Mouse (Mus musculus) MEL (cell line): ENCODE measurements around the gene Tnfsf14. TPM values are rescaled to one million over a fixed set of nuclear protein-coding genes. Genes with fewer than 3 reads are reported as not detected.

Source experiments
- DNase-seq: peaks from one replicate; pipeline ENCODE4 v3.0.0; 2011; ENCODE audit warnings: low read depth, low spot score
- H3K27ac ChIP-seq: 2 replicates; pipeline ENCODE4 v1.5.1; 2012; ENCODE audit warnings: low read depth, mild to moderate bottlenecking, control low read depth, low read length, moderate library complexity; ENCODE audit not compliant: control insufficient read depth
- H3K27me3 ChIP-seq, 2 experiments: fragments of 150-350 bp in 1 of 2; sonication (generic) in 1 of 2; 2 replicates each; pipeline ENCODE4 v1.6.1; 2012; ENCODE audit warnings: low read length in 2 of 2, mild to moderate bottlenecking in 2 of 2, improper control_type of control experiment in 1 of 2, moderate library complexity in 1 of 2; ENCODE audit not compliant: insufficient read depth in 2 of 2, control insufficient read depth in 1 of 2
- H3K36me3 ChIP-seq, 2 experiments: 2 replicates each; pipeline ENCODE4 v1.6.1; 2012 to 2014; ENCODE audit warnings: low read length in 2 of 2, improper control_type of control experiment in 1 of 2, inconsistent platforms in 1 of 2, mild to moderate bottlenecking in 1 of 2; ENCODE audit not compliant: insufficient read depth in 2 of 2, control insufficient read depth in 1 of 2
- H3K4me1 ChIP-seq, 2 experiments: fragments of 150-350 bp in 1 of 2; sonication (generic) in 1 of 2; 2 replicates each; pipeline ENCODE4 v1.6.1; 2012; ENCODE audit warnings: low read length in 2 of 2, improper control_type of control experiment in 1 of 2, mild to moderate bottlenecking in 1 of 2; ENCODE audit not compliant: insufficient read depth in 2 of 2, control insufficient read depth in 1 of 2
- H3K4me3 ChIP-seq, 2 experiments: fragments of 150-350 bp in 1 of 2; sonication (generic) in 1 of 2; 2 replicates each; pipeline ENCODE4 v1.5.1; 2012; ENCODE audit warnings: low read depth in 2 of 2, low read length in 2 of 2, mild to moderate bottlenecking in 2 of 2, moderate library complexity in 2 of 2, control low read depth in 1 of 2, improper control_type of control experiment in 1 of 2; ENCODE audit not compliant: control insufficient read depth in 1 of 2, insufficient read depth in 1 of 2
- H3K79me2 ChIP-seq: 2 replicates; pipeline ENCODE4 v1.6.1; 2012; ENCODE audit warnings: mild to moderate bottlenecking, low read length, moderate library complexity; ENCODE audit not compliant: control insufficient read depth, poor library complexity, insufficient read depth
- H3K9ac ChIP-seq: 2 replicates; pipeline ENCODE4 v1.6.1; 2012; ENCODE audit warnings: low read depth, mild to moderate bottlenecking, control low read depth, low read length, moderate library complexity; ENCODE audit not compliant: control insufficient read depth, poor library complexity, severe bottlenecking
- H3K9me3 ChIP-seq: fragments of 150-350 bp; sonication (generic); replicated peaks from 2 replicates; pipeline ENCODE4 v1.6.1; 2012; ENCODE audit warnings: mild to moderate bottlenecking, low read length, improper control_type of control experiment, moderate library complexity; ENCODE audit not compliant: insufficient read depth
- CHD1 ChIP-seq: IDR thresholded peaks from 2 replicates; pipeline ENCODE4 v1.6.1; 2012; ENCODE audit warnings: low read depth, mild to moderate bottlenecking, inconsistent platforms, low read length, improper control_type of control experiment
- CHD2 ChIP-seq: IDR thresholded peaks from 2 replicates; pipeline ENCODE4 v1.6.1; 2011; ENCODE audit warnings: low read length, improper control_type of control experiment
- CTCF ChIP-seq, 3 experiments: IDR thresholded peaks in 2 of 3; conservative IDR thresholded peaks in 1 of 3; 2 replicates each; pipeline ENCODE4 v1.5.1; 2011 to 2012; ENCODE audit warnings: low read length in 3 of 3, low read depth in 2 of 3, mild to moderate bottlenecking in 2 of 3, improper control_type of control experiment in 1 of 3, inconsistent platforms in 1 of 3, mixed read lengths in 1 of 3, moderate library complexity in 1 of 3; ENCODE audit not compliant: control insufficient read depth in 1 of 3, insufficient read depth in 1 of 3, poor library complexity in 1 of 3, severe bottlenecking in 1 of 3
- EP300 ChIP-seq, 2 experiments: IDR thresholded peaks; 2 replicates each; pipeline ENCODE4 v1.6.1; 2011; ENCODE audit warnings: improper control_type of control experiment in 2 of 2, low read length in 2 of 2, low read depth in 1 of 2, mild to moderate bottlenecking in 1 of 2
- GABPA ChIP-seq: IDR thresholded peaks from 2 replicates; pipeline ENCODE4 v1.6.1; 2012; ENCODE audit warnings: low read depth, mild to moderate bottlenecking, inconsistent platforms, low read length, improper control_type of control experiment, moderate library complexity
- GATA1 ChIP-seq: IDR thresholded peaks from 2 replicates; pipeline ENCODE4 v1.6.1; 2011; ENCODE audit warnings: low read depth, low read length, improper control_type of control experiment
- HCFC1 ChIP-seq: IDR thresholded peaks from 2 replicates; pipeline ENCODE4 v1.6.1; 2012; ENCODE audit warnings: low read depth, mild to moderate bottlenecking, inconsistent platforms, low read length, improper control_type of control experiment, moderate library complexity
- JUND ChIP-seq: IDR thresholded peaks from 2 replicates; pipeline ENCODE4 v1.6.1; 2011; ENCODE audit warnings: low read depth, mild to moderate bottlenecking, improper control_type of control experiment, low read length
- KAT2A ChIP-seq: conservative IDR thresholded peaks from 2 replicates; pipeline ENCODE4 v1.6.1; 2012; ENCODE audit warnings: low read depth, low read length, improper control_type of control experiment, inconsistent platforms
- MAFK ChIP-seq: IDR thresholded peaks from 2 replicates; pipeline ENCODE4 v1.6.1; 2011; ENCODE audit warnings: low read depth, mild to moderate bottlenecking, low read length, improper control_type of control experiment, borderline replicate concordance
- MAX ChIP-seq: IDR thresholded peaks from 2 replicates; pipeline ENCODE4 v1.6.1; 2011; ENCODE audit warnings: low read length, improper control_type of control experiment
- MEF2A ChIP-seq: IDR thresholded peaks from 2 replicates; pipeline ENCODE4 v1.6.1; 2014; ENCODE audit warnings: low read depth, mild to moderate bottlenecking, inconsistent platforms, low read length, improper control_type of control experiment; ENCODE audit not compliant: poor library complexity, insufficient replicate concordance, severe bottlenecking; ENCODE audit errors: extremely low read depth
- MXI1 ChIP-seq: IDR thresholded peaks from 2 replicates; pipeline ENCODE4 v1.6.1; 2011; ENCODE audit warnings: mild to moderate bottlenecking, low read depth, low read length, improper control_type of control experiment
- MYB ChIP-seq: IDR thresholded peaks from 2 replicates; pipeline ENCODE4 v1.6.1; 2011; ENCODE audit warnings: mild to moderate bottlenecking, low read depth, low read length, improper control_type of control experiment
- NRF1 ChIP-seq: IDR thresholded peaks from 2 replicates; pipeline ENCODE4 v1.6.1; 2014; ENCODE audit warnings: low read depth, mild to moderate bottlenecking, inconsistent platforms, low read length, improper control_type of control experiment, moderate library complexity; ENCODE audit not compliant: poor library complexity, insufficient read depth, severe bottlenecking
- POLR2A ChIP-seq, 2 experiments: IDR thresholded peaks; 2 replicates each; pipeline ENCODE4 v1.6.1; 2011 to 2012; ENCODE audit warnings: low read length in 2 of 2, mild to moderate bottlenecking in 2 of 2, control low read depth in 1 of 2, improper control_type of control experiment in 1 of 2, low read depth in 1 of 2, moderate library complexity in 1 of 2; ENCODE audit not compliant: control insufficient read depth in 1 of 2, insufficient read depth in 1 of 2, poor library complexity in 1 of 2
- POLR2AphosphoS2 ChIP-seq: IDR thresholded peaks from 2 replicates; pipeline ENCODE4 v1.6.1; 2011; ENCODE audit warnings: low read length, improper control_type of control experiment
- POLR2AphosphoS5 ChIP-seq: IDR thresholded peaks from 2 replicates; pipeline ENCODE4 v1.6.1; 2012; ENCODE audit warnings: low read depth, borderline replicate concordance, mild to moderate bottlenecking, inconsistent platforms, low read length, moderate library complexity, mixed read lengths
- RCOR1 ChIP-seq: IDR thresholded peaks from 2 replicates; pipeline ENCODE4 v1.6.1; 2012; ENCODE audit warnings: low read depth, mild to moderate bottlenecking, inconsistent platforms, low read length, improper control_type of control experiment
- SIN3A ChIP-seq: IDR thresholded peaks from 2 replicates; pipeline ENCODE4 v1.6.1; 2012; ENCODE audit warnings: low read length, improper control_type of control experiment, inconsistent platforms
- SMC3 ChIP-seq: IDR thresholded peaks from 2 replicates; pipeline ENCODE4 v1.6.1; 2011; ENCODE audit warnings: low read depth, low read length, improper control_type of control experiment
- TBP ChIP-seq: IDR thresholded peaks from 2 replicates; pipeline ENCODE4 v1.8.0; 2011; ENCODE audit warnings: low read depth, low read length, improper control_type of control experiment
- USF1 ChIP-seq: IDR thresholded peaks from 2 replicates; pipeline ENCODE4 v1.6.1; 2014; ENCODE audit warnings: low read depth, mild to moderate bottlenecking, inconsistent platforms, low read length, improper control_type of control experiment, moderate library complexity
- USF2 ChIP-seq, 2 experiments: IDR thresholded peaks; 2 replicates each; pipeline ENCODE4 v1.6.1; 2011 to 2012; ENCODE audit warnings: improper control_type of control experiment in 2 of 2, low read length in 2 of 2, borderline replicate concordance in 1 of 2, inconsistent platforms in 1 of 2, low read depth in 1 of 2, mild to moderate bottlenecking in 1 of 2; ENCODE audit not compliant: insufficient read depth in 1 of 2
- ZC3H11A ChIP-seq: IDR thresholded peaks from 2 replicates; pipeline ENCODE4 v1.6.1; 2012; ENCODE audit warnings: low read depth, mild to moderate bottlenecking, inconsistent platforms, low read length, improper control_type of control experiment
- polyA plus RNA-seq, 2 experiments: library from polyadenylated mRNA; stranded (reverse) in 1 of 2; unstranded in 1 of 2; fragments of >175 nt in 1 of 2; fragments of >200 nt in 1 of 2; gene quantifications; 2 replicates each; pipeline versions ENCODE4 v1.2.1 to v1.2.4; 2012; ENCODE audit warnings: low replicate concordance in 2 of 2, low read depth in 1 of 2; ENCODE audit not compliant: insufficient read length in 2 of 2, insufficient read depth in 1 of 2, missing spikeins in 1 of 2
- total RNA-seq: library from RNA; depleted of rRNA; stranded (reverse); fragments of 300-350 nt; gene quantifications from 2 replicates; pipeline ENCODE4 v1.2.3, GENCODE M21; 2012

Gene Tnfsf14
- total and polyA plus RNA-seq, 3 experiments = not detected

GRCm38 (mm10) chr17:57188510-57189192 is 5.3 kb downstream of the Tnfsf14 start (continued):
- TF ChIP-seq RCOR1 (no peak), USF1 (no peak), HCFC1 (no peak), MAFK (no peak), TBP (0 out of 2 replicates have a peak, but pooled peaks have one; percentile 6), CHD1 (no peak), USF2 (IDR thresholded peaks at IDR 0.05; ENCODE audit: borderline replicate concordance in 1 of 2, insufficient read depth in 1 of 2, low read depth in 1 of 2, low read length in 2 of 2) (no peak), CHD2 (no peak)

GRCm38 (mm10) chr17:57185641-57186040 is 8.3 kb downstream of the Tnfsf14 start:
- TF ChIP-seq JUND = no peak
- TF ChIP-seq POLR2A (IDR thresholded peaks at IDR 0.05; ENCODE audit: control insufficient read depth in 1 of 2, insufficient read depth in 1 of 2, low read depth in 1 of 2, low read length in 2 of 2, poor library complexity in 1 of 2) = no peak
- TF ChIP-seq SMC3 = 0 out of 2 replicates have a peak, but pooled peaks have one; percentile 17
- no peak for TF ChIP-seq SIN3A
- TF ChIP-seq TBP = peak; percentile 63; the same call in 1 of the 2 replicates
- peak; percentile 18; the same call in 1 of the 2 replicates for TF ChIP-seq GATA1
- no peak for TF ChIP-seq ZC3H11A
- TF ChIP-seq HCFC1 = no peak
- 0 out of 4 replicates have a peak, but pooled peaks of 1 of the 2 experiments have one; percentile 22 for TF ChIP-seq EP300 (IDR thresholded peaks at IDR 0.05; ENCODE audit: low read depth in 1 of 2, low read length in 2 of 2)
- Histone ChIP-seq H3K27me3 (no peaks in the 10 kb centered on the region), H3K9me3 (no peaks in the 10 kb centered on the region), H3K9ac (no peak overlapping the region), H3K36me3 (peaks cover 0 to 17% of the 10 kb centered on the region in 2 experiments; a peak in 2 of 4 replicates), H3K27ac (no peak overlapping the region), H3K4me3 (no peak overlapping the region), H3K79me2 (no peaks in the 10 kb centered on the region), H3K4me1 (peaks cover 3 to 25% of the 10 kb centered on the region in 2 experiments)
- peak; percentile 75 for DNase-seq

GRCm38 (mm10) chr17:57182871-57183270 is 11.1 kb downstream of the Tnfsf14 start:
- Histone ChIP-seq H3K9ac (no peak overlapping the region), H3K9me3 (no peaks in the 10 kb centered on the region), H3K27me3 (no peaks in the 10 kb centered on the region), H3K27ac (no peak overlapping the region), H3K36me3 (peaks cover 0 to under 1% of the 10 kb centered on the region in 2 experiments; a peak in 1 of 4 replicates), H3K4me3 (no peak overlapping the region), H3K4me1 (peaks cover 0 to 8% of the 10 kb centered on the region in 2 experiments; a peak in 2 of 4 replicates), H3K79me2 (no peaks in the 10 kb centered on the region)
- TF ChIP-seq MAX (no peak), KAT2A (no peak), GABPA (no peak), GATA1 (no peak), RCOR1 (no peak), MXI1 (no peak), POLR2AphosphoS5 (no peak), MYB (no peak), SIN3A (no peak), CHD2 (no peak), NRF1 (no peak), MEF2A (no peak), CTCF (IDR thresholded peaks at IDR 0.05 in 2 of 3, conservative IDR thresholded peaks at IDR 0.05 in 1 of 3; ENCODE audit: control insufficient read depth in 1 of 3, insufficient read depth in 1 of 3, low read depth in 2 of 3, low read length in 3 of 3, poor library complexity in 1 of 3, severe bottlenecking in 1 of 3) (no peak), POLR2AphosphoS2 (no peak)
- DNase-seq = no peak
